Mouse (Mus musculus) bone marrow macrophage, adult 2 months (primary cell): Measurements from ENCODE around the gene Scyl2. TPM values are rescaled to one million over a fixed set of nuclear protein-coding genes. Genes with fewer than 3 reads are reported as not detected.
"Not testable (repeated sequence)": the region's sequence is repeated elsewhere in the genome, so short reads cannot be mapped to it uniquely, and the experiment has no call there.

Experiments
- H3K27ac ChIP-seq: 2 replicates; pipeline ENCODE4 v1.5.1; 2012; ENCODE audit warnings: low read depth, low read length; ENCODE audit not compliant: insufficient read depth
- H3K4me1 ChIP-seq: 2 replicates; pipeline ENCODE4 v1.6.1; 2012; ENCODE audit warnings: low read length; ENCODE audit not compliant: control insufficient read depth, insufficient read depth
- H3K4me3 ChIP-seq: 2 replicates; pipeline ENCODE4 v1.5.1; 2012; ENCODE audit warnings: mild to moderate bottlenecking, low read length, moderate library complexity; ENCODE audit not compliant: insufficient read depth
- CTCF ChIP-seq: IDR thresholded peaks from 2 replicates; pipeline ENCODE4 v1.5.1; 2012; ENCODE audit warnings: low read depth, mild to moderate bottlenecking, low read length, moderate library complexity
- POLR2A ChIP-seq: IDR thresholded peaks from 2 replicates; pipeline ENCODE4 v1.6.1; 2012; ENCODE audit warnings: mild to moderate bottlenecking, low read depth, low read length, borderline replicate concordance
- polyA plus RNA-seq: library from polyadenylated mRNA; stranded (reverse); fragments of >200 nt; gene quantifications from 2 replicates; pipeline ENCODE4 v1.2.4, GENCODE M21; 2012; ENCODE audit not compliant: missing spikeins, insufficient read depth, insufficient read length

Gene Scyl2
- polyA plus RNA-seq, 1 experiment: 32.2 TPM

- no peak for TF ChIP-seq CTCF
- Histone ChIP-seq H3K27ac (peak overlapping the region; percentile 84), H3K4me3 (no peak overlapping the region), H3K4me1 (peaks cover 11% of the 10 kb centered on the region)
Observed at GRCm38 (mm10) chr10:89703042-89703441, 17.0 kb upstream of the Scyl2 start.

- Histone ChIP-seq H3K27ac (no peak overlapping the region), H3K4me1 (peaks cover 5% of the 10 kb centered on the region), H3K4me3 (no peak overlapping the region)
- TF ChIP-seq CTCF: no peak
Observed at GRCm38 (mm10) chr10:89697956-89698355, 11.9 kb upstream of the Scyl2 start.

- H3K4me1 ChIP-seq, H3K27ac ChIP-seq, H3K4me3 ChIP-seq: not testable (repeated sequence)
Observed at GRCm38 (mm10) chr10:89696270-89696669, 10.2 kb upstream of the Scyl2 start.

GRCm38 (mm10) chr10:89695194-89695911, 9.3 kb upstream of the Scyl2 start:
- TF ChIP-seq CTCF (no peak), POLR2A (no peak)
- H3K4me1 ChIP-seq: no peaks in the 10 kb centered on the region
- no peak overlapping the region for H3K4me3 ChIP-seq
- H3K27ac ChIP-seq: no peak overlapping the region

GRCm38 (mm10) chr10:89690021-89690420, 3.9 kb upstream of the Scyl2 start:
- no peak overlapping the region for H3K4me3 ChIP-seq
- H3K27ac ChIP-seq: no peak overlapping the region
- TF ChIP-seq POLR2A: no peak
- no peak for TF ChIP-seq CTCF
- H3K4me1 ChIP-seq: peaks cover 4% of the 10 kb centered on the region; the same call in 1 of the 2 replicates

GRCm38 (mm10) chr10:89687455-89687854, 1.4 kb upstream of the Scyl2 start:
- Histone ChIP-seq H3K4me3 (no peak overlapping the region), H3K27ac (no peak overlapping the region), H3K4me1 (peaks cover 17% of the 10 kb centered on the region)
- TF ChIP-seq CTCF: no peak
- no peak for TF ChIP-seq POLR2A

GRCm38 (mm10) chr10:89685391-89686138, 520 bp downstream of the Scyl2 start:
- peaks cover 25% of the 10 kb centered on the region for H3K4me1 ChIP-seq
- no peak overlapping the region for H3K27ac ChIP-seq
- TF ChIP-seq POLR2A (no peak), CTCF (no peak)
- H3K4me3 ChIP-seq: peak overlapping the region; percentile 99

- Histone ChIP-seq H3K27ac (no peak overlapping the region), H3K4me3 (no peak overlapping the region), H3K4me1 (peaks cover 36% of the 10 kb centered on the region)
- TF ChIP-seq POLR2A (no peak), CTCF (no peak)
Observed at GRCm38 (mm10) chr10:89682961-89683360, 3.1 kb downstream of the Scyl2 start.

GRCm38 (mm10) chr10:89682157-89682556, 3.9 kb downstream of the Scyl2 start:
- Histone ChIP-seq H3K4me1 (peaks cover 36% of the 10 kb centered on the region), H3K4me3 (no peak overlapping the region), H3K27ac (no peak overlapping the region)
- TF ChIP-seq CTCF: no peak
- TF ChIP-seq POLR2A: no peak

- Histone ChIP-seq H3K27ac (no peak overlapping the region), H3K4me3 (no peak overlapping the region), H3K4me1 (peaks cover 36% of the 10 kb centered on the region)
- TF ChIP-seq CTCF (no peak), POLR2A (no peak)
Observed at GRCm38 (mm10) chr10:89681706-89682105, 4.4 kb downstream of the Scyl2 start.

GRCm38 (mm10) chr10:89680517-89680916, 5.6 kb downstream of the Scyl2 start:
- TF ChIP-seq POLR2A (no peak), CTCF (no peak)
- Histone ChIP-seq H3K4me3 (no peak overlapping the region), H3K4me1 (peaks cover 33% of the 10 kb centered on the region), H3K27ac (0 out of 2 replicates have a peak overlapping the region, but pooled peaks have one; percentile 8)
